Comparison of ENCODE assay signal across 30 mouse cellular contexts in genomic region chr9:77838586-77838985, GRCm38 (mm10).
DNase-seq lines count a peak whose midpoint lies in the region; ATAC-seq and TF ChIP-seq lines count a peak whose summit lies in the region.
"Had no signal": no experiment of that assay in that cellular context is flagged by ENCODE, and none has a peak within 500 bp of the region (broad histone marks: within the 10 kb centered on the region; RNA-seq: fewer than 3 reads in every experiment).

No protein-coding gene starts in this region.

- H3K4me1 ChIP-seq in kidney, adult 2 months (ENCODE audit: control insufficient read depth, insufficient read depth, low read length): no peaks in the 10 kb centered on the region
- H3K4me1 ChIP-seq: heart, embryonic 15.5 days; hindbrain, embryonic 10.5 days; intestine, embryonic 15.5 days; limb, embryonic 13.5 days; neural tube, embryonic 12.5 days had no signal

- H3K27me3 ChIP-seq in kidney, adult 2 months (replicated peaks; ENCODE audit: control insufficient read depth, insufficient read depth, low read length): no peaks in the 10 kb centered on the region
- H3K27me3 ChIP-seq: CH12.LX; forebrain, embryonic 12.5 days; heart, embryonic 15.5 days; intestine, embryonic 15.5 days; limb, embryonic 13.5 days; liver, embryonic 12.5 days; neural tube, embryonic 12.5 days; Patski had no signal

- peak; percentile 65 for DNase-seq in gastrocnemius, adult 18-20 months (ENCODE audit: low spot score)
- DNase-seq in gastrocnemius, postnatal 4 days (ENCODE audit: low spot score in 2 of 2): no peak
- DNase-seq in kidney, adult 2 months: peak; percentile 17
- no peak for DNase-seq in kidney, postnatal 36 days
- DNase-seq in gastrocnemius, postnatal 25 days: peak; percentile 70
- peak; percentile 67 for DNase-seq in skeletal muscle tissue, adult 2 months (ENCODE audit: low read depth, low spot score)
- DNase-seq in thymus, postnatal 14 days: no peak
- DNase-seq: B cell, adult 2 months; cerebellum, adult 18-20 months; cerebellum, postnatal 14 days; kidney, adult 9 months; kidney, postnatal 14 days; lung, adult 2 months; midbrain, embryonic 14.5 days; retina, postnatal 1 day; thymus, adult 18-20 months; thymus, postnatal 4 days had no signal

- H3K27ac ChIP-seq in kidney, adult 2 months (ENCODE audit: insufficient read depth, low read depth, low read length): no peak overlapping the region
- H3K27ac ChIP-seq: forebrain, embryonic 12.5 days; heart, embryonic 15.5 days; hindbrain, embryonic 10.5 days; intestine, embryonic 15.5 days; limb, embryonic 13.5 days; liver, embryonic 12.5 days; neural tube, embryonic 12.5 days had no signal

- ATAC-seq in megakaryocyte progenitor cell, adult 5-6 weeks (replicated peaks; ENCODE audit: poor library complexity): no peak
- ATAC-seq: hindbrain, embryonic 16.5 days; intestine, embryonic 15.5 days; liver, embryonic 12.5 days; Patski had no signal

- no peak for TF ChIP-seq CTCF in kidney, adult 2 months (conservative IDR thresholded peaks at IDR 0.05; ENCODE audit: insufficient read depth, insufficient read length, low read depth, low read length)

- 79% methylated on average over 5 of the region's 5 CpGs for WGBS in kidney, adult 2 months

- H3K36me3 ChIP-seq in kidney, adult 2 months (ENCODE audit: control insufficient read depth, insufficient read depth, low read length): no peaks in the 10 kb centered on the region
- H3K36me3 ChIP-seq: forebrain, embryonic 12.5 days; G1E; heart, embryonic 15.5 days; hindbrain, embryonic 10.5 days; intestine, embryonic 15.5 days; limb, embryonic 13.5 days; liver, embryonic 12.5 days; neural tube, embryonic 12.5 days had no signal

- no peak overlapping the region for H3K4me3 ChIP-seq in kidney, adult 2 months (ENCODE audit: insufficient read depth, low read depth, low read length)
- H3K4me3 ChIP-seq: forebrain, embryonic 12.5 days; heart, embryonic 15.5 days; hindbrain, embryonic 10.5 days; intestine, embryonic 15.5 days; limb, embryonic 13.5 days; liver, embryonic 12.5 days; megakaryocyte, embryonic 14.5 days; neural tube, embryonic 12.5 days had no signal

- TF ChIP-seq POLR2A in kidney, adult 2 months (IDR thresholded peaks at IDR 0.05; ENCODE audit: low read depth, low read length): no peak

Comparison
In these comparisons a context has a peak if more than half of its experiments do, and no peak if none do; other contexts are left out.
1. DNase-seq: peak in gastrocnemius, adult 18-20 months (single experiment), kidney, adult 2 months (single experiment), gastrocnemius, postnatal 25 days (single experiment) and skeletal muscle tissue, adult 2 months (single experiment); none in gastrocnemius, postnatal 4 days (0 of 2), kidney, postnatal 36 days (0 of 2) and thymus, postnatal 14 days (single experiment).